Mouse (Mus musculus) naive thymus-derived CD4-positive, alpha-beta T cell, adult 5 months (primary cell): ENCODE data around the gene Nudc. TPM values are rescaled to one million over a fixed set of nuclear protein-coding genes. Genes with fewer than 3 reads are reported as not detected.

Experiments used
- polyA plus RNA-seq: library from polyadenylated mRNA; unstranded; fragments of 100-300 nt; shearing (Covaris generic); gene quantifications from one replicate; pipeline ENCODE4 v1.2.1, GENCODE M21; 2017

Gene Nudc
- polyA plus RNA-seq: 134 TPM

DNA sequence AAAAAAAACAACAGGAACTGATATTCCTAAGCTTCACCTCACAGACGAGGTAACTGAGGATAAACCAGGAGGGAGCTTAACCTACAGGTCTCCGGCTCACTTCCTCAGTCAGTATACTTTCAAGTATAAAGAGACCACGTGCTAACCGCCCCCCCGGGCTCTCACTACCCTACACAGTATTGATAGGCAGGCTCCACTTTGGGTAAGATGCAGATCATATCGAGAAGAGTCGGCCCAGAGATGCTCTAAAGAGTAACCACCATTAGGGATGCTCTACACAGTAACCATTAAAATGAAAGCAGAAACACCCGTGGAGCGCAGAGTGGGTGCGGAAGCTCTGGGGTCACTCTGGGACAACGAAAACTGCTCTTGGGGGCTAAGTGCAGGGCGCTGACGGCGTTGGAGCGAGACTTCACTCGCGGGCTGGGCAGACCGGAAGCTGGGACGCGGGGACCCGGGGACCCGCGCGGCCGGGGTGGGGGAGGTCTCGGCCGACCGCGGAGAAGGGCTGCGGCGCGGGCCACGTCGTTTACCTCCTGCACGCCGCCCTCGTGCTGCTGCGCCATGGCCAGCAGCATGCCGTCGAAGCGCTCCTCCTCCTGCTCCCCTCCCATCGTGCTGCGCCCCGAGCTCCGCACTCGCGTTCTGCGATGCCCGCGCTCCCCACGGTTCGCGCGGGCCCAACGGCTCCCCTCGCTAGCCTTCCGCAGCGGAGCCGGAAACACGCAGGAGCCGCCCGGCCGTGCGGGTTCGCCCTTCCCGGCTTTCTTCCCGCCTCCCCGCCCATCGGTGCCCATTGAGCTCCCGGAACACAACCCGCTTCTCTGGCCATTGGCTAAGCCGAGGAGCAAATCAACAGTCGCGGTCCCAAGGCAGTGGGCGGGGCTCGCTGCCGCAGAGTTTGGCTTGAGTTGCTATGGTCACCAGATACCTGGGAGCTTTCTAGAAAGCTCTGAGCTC lies at the start of gene Nudc:
Nudc (minus strand) TSS at position 725 of the 960 bp plus-strand sequence.

GRCm38 (mm10) chr4:133584059-133584951 lies 38.5 kb upstream of the Nudc start, which contains the start of gene Gpn2:
Gene Gpn2 (plus strand): TSS chr4:133584362.

DNA sequence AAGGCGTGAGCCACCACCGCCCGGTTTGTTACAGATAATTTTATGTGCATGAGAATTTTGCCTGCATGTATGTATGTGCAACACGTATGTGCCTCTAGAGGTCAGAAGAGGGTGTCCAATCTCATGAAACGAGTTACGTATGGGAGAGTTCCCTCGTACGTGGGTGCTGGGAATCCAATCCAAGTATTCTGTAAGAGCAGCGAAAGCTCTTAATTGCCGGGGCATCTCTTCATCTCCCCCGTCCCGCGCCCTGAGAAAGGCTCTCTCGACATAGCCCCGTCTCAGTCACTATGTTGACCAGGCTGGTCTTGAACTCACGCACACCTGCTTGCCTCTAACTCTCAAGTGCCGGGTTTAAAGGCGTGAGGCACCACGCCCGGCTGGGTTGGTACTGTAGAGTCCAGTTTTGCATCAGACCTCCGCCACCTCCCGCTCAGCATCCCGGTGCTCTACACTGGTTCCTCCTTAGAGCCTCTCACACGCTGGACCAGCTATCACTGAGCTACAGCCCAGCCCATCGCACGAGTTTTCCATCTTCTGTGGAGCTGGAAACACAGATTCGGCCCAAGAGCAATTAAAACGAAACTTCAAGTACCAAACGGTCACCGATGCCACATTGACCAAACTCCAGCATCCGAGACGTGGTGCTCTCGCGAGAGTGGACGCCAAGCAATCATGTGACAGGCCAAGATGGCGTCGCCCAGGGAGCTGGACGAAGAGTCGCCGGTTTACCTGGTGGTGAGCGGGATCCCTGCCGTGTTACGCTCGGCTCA lies 28.5 kb upstream of the Nudc start, which contains the start of gene Gpatch3:
Gpatch3 (plus strand) TSS at position 676 of the 773 bp plus-strand sequence.

GRCm38 (mm10) chr4:133552768-133553447 lies 7.1 kb upstream of the Nudc start, which contains the start of gene Nr0b2:
Gene Nr0b2 (plus strand): TSS chr4:133553376.

DNA sequence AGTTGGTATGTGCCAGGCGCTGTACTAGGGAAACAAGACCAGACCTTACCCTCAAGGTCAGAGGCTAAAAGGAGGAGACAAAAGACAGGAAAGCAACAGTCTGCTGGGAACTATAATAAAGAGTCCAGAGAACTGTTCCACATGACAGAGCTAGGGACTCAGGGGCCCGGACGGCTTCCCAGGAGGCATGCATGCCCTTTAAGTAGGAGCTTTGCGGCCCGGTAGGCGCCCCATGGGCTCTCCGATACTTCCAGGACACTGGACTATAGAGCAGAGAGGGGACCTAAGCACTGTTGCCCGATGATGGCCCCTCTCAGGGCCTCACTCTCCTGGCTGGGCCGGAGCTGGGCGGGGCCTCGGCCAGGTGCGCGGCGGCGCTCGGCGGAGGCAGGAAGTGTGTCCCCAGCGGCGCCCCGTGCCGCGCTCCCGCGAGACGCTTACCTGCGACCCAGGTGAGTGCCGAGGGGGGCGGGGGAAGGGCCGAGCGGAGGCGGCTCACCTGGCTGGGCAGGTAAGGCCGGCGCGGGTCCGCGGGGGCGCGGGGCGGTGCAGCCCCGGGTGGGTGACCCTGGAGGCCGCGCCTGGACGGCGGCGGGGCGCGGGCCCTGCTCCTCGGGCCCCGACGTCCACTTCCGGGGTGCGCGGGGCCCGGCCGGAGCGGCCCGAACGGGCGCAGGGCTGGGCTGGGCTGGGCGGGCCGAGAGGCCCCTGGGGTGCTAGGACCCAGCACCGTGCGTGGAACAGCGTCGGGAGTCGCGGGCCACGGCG lies 27.0 kb downstream of the Nudc start, which contains the start of gene Kdf1:
Kdf1 (plus strand) TSS at position 363 of the 768 bp plus-strand sequence.

DNA sequence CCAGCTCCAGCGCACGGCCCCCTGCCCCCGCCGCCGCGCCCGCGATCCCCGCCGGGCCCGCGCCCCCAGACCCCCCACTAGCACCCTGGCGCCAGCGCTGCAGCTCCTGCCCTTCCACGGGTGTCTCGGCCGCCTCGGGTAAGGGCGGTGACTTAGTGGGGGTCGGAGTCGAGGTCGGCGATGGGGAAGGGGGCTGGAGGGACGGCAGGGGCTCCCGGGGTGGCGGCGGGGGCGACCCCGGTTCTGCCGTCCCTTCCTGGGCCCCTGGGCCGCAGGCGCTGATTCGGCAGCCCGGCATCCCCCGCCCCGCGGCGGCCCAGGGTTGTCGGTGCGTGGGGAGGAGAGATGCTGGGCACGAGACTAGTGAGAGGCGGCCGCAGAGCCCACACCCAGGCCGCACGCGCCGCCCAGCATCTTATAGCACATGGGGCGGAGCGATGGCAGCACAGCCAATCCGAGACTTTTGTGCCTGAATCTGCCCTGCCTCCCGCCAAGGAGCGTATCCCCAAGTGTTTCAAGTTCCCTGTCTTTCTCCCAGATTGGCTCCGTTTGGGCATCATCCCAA lies 47.6 kb downstream of the Nudc start, which contains the start of gene Trnp1:
Trnp1 (minus strand) TSS at position 391 of the 565 bp plus-strand sequence.

Other genes with a start within 250 kb of the Nudc start
- 7.5 TPM for gene Wdtc1, start 192.5 kb downstream of the Nudc start, polyA plus RNA-seq
- gene Slc9a1, start 176.3 kb downstream of the Nudc start, polyA plus RNA-seq: 25.3 TPM
- not detected for gene Tent5b, start 65.9 kb downstream of the Nudc start, polyA plus RNA-seq
- 0.21 TPM for gene Trnp1, start 47.4 kb downstream of the Nudc start, polyA plus RNA-seq
- gene Kdf1, start 27.0 kb downstream of the Nudc start, polyA plus RNA-seq: not detected
- not detected for gene Nr0b2, start 7.4 kb upstream of the Nudc start, polyA plus RNA-seq
- gene Gpatch3, start 28.7 kb upstream of the Nudc start, polyA plus RNA-seq: 26.4 TPM
- 11.9 TPM for gene Gpn2, start 38.4 kb upstream of the Nudc start, polyA plus RNA-seq
- gene Sfn, start 56.2 kb upstream of the Nudc start, polyA plus RNA-seq: 24.0 TPM
- gene Zdhhc18, start 104.2 kb upstream of the Nudc start, polyA plus RNA-seq: 221 TPM
- 16.9 TPM for gene Pigv, start 126.7 kb upstream of the Nudc start, polyA plus RNA-seq
- gene Arid1a, start 210.8 kb upstream of the Nudc start, polyA plus RNA-seq: 64.5 TPM